Mouse (Mus musculus): ENCODE measurements around the gene Map4k5.

DNA sequence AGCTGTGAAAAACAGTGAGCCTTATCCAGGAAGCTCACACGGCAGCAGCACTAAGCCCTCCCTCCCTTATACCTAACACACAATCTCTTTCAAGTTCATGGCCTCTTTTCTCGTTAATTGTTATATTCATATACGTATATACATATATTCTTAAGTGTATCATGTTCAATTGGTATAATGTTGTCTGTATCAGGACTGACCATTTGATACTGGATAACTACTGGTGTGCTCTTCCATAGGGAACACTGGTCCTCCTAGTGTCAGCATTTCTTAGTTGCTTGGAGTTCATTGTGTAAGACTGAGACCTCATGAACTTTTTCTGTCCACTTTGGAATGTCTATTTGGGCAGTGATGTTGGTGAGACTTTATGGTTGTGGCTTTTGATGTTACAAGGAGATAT lies 30.1 kb upstream of the Map4k5 start:
- TF ChIP-seq CTCF (conservative IDR thresholded peaks at IDR 0.05; ENCODE audit: low read length): no peak
- no peak for TF ChIP-seq POU5F1 (IDR thresholded peaks at IDR 0.05; ENCODE audit: borderline replicate concordance, low read length)
